Mouse (Mus musculus) olfactory bulb, adult 2 months (tissue): ENCODE data around the gene Ctse. TPM values are rescaled to one million over a fixed set of nuclear protein-coding genes. Genes with fewer than 3 reads are reported as not detected.

Experiments used
- H3K27ac ChIP-seq: fragments of 200-500 bp; 2 replicates; pipeline ENCODE4 v1.5.1; 2012; ENCODE audit warnings: low read depth, low read length; ENCODE audit not compliant: insufficient read depth
- H3K4me1 ChIP-seq: fragments of 200-500 bp; 2 replicates; pipeline ENCODE4 v1.6.1; 2012; ENCODE audit warnings: low read length; ENCODE audit not compliant: control insufficient read depth, insufficient read depth
- H3K4me3 ChIP-seq: fragments of 200-500 bp; 2 replicates; pipeline ENCODE4 v1.5.1; 2012; ENCODE audit warnings: mild to moderate bottlenecking, low read depth, low read length, moderate library complexity; ENCODE audit not compliant: insufficient read depth
- CTCF ChIP-seq: fragments of 200-500 bp; IDR thresholded peaks from 2 replicates; pipeline ENCODE4 v1.5.1; 2012; ENCODE audit warnings: low read depth, mild to moderate bottlenecking, low read length, moderate library complexity; ENCODE audit not compliant: insufficient read depth
- POLR2A ChIP-seq: fragments of 200-500 bp; IDR thresholded peaks from 2 replicates; pipeline ENCODE4 v1.6.1; 2012; ENCODE audit warnings: mild to moderate bottlenecking, low read depth, low read length, moderate library complexity; ENCODE audit not compliant: insufficient read depth
- WGBS: fragments of 180-500 bp; shearing (Covaris S2); methylation state at CpG from one replicate; pipeline ENCODE4 v1.1.7; 2018; 5-methylcytosine and 5-hydroxymethylcytosine counted together
- polyA plus RNA-seq: library from polyadenylated mRNA; stranded (reverse); fragments of >200 nt; gene quantifications from 2 replicates; pipeline ENCODE4 v1.2.4, GENCODE M21; 2012; ENCODE audit warnings: low replicate concordance; ENCODE audit not compliant: missing spikeins, insufficient read depth, insufficient read length

The Ctse gene
- polyA plus RNA-seq, 1 experiment: not detected

DNA sequence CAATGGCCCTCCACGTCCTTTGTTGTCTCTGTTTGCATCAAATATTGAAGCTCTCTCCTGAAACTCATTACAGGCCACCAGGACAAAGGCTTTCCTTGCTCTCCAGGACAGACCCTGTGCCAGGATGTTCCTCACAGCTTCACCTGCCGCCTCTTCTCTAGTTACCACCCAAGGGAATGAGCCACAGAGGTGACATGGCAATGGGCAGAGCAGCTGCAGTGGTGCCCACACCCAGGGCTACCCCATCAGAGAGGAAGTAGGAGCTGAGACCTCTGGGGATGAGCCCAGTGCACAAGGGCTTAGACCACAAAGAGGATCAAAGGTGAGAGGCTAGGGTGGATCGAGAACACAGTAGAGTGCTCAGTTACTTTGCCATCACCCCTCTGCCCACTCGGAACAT is 85.4 kb downstream of the Ctse start:
- 76% methylated on average over 4 of the region's 4 CpGs for WGBS
- TF ChIP-seq POLR2A: no peak
- TF ChIP-seq CTCF: no peak
- H3K27ac ChIP-seq: no peak overlapping the region
- no peak overlapping the region for H3K4me3 ChIP-seq
- no peaks in the 10 kb centered on the region for H3K4me1 ChIP-seq

Other genes with a start within 250 kb of the Ctse start
- not detected in 2 replicates for gene Srgap2, start 111.0 kb upstream of the Ctse start, polyA plus RNA-seq
- gene Fam72a, start 110.4 kb upstream of the Ctse start, polyA plus RNA-seq: not detected in 2 replicates
- gene Avpr1b, start 39.1 kb upstream of the Ctse start, polyA plus RNA-seq: not detected in 2 replicates
- gene Rab7b, start 50.4 kb downstream of the Ctse start, polyA plus RNA-seq: not detected in 2 replicates
- not detected in 2 replicates for gene Slc26a9, start 105.7 kb downstream of the Ctse start, polyA plus RNA-seq
- not detected in 2 replicates for gene Pm20d1, start 159.1 kb downstream of the Ctse start, polyA plus RNA-seq
- gene Slc41a1, start 189.2 kb downstream of the Ctse start, polyA plus RNA-seq: not detected in 2 replicates
- gene Rab29, start 228.9 kb downstream of the Ctse start, polyA plus RNA-seq: not detected in 2 replicates